Mouse (Mus musculus) lung, postnatal 0 days (tissue): ENCODE results near the gene Ano10.

Source experiments
- CTCF ChIP-seq: IDR thresholded peaks from 2 replicates; pipeline ENCODE4 v1.5.1; 2016; ENCODE audit warnings: antibody characterized with exemption, mild to moderate bottlenecking
- EP300 ChIP-seq: IDR thresholded peaks from 2 replicates; pipeline ENCODE4 v1.6.1; 2016; ENCODE audit warnings: antibody characterized with exemption, mild to moderate bottlenecking, control low read depth

- TF ChIP-seq EP300: peak; percentile 67
- TF ChIP-seq CTCF: peak; percentile 37
Observed at GRCm38 (mm10) chr9:122320626-122321025, 26.4 kb upstream of the Ano10 start.
